Mouse (Mus musculus) midbrain, postnatal 0 days (tissue): ENCODE measurements around the gene Zdhhc6. TPM values are rescaled to one million over a fixed set of nuclear protein-coding genes. Genes with fewer than 3 reads are reported as not detected.

Experiments used
- ATAC-seq: fragments of 200-750 bp; cut with Nextera tagmentation; 2 replicates; pipeline ENCODE4 v1.8.0; 2017; ENCODE audit warnings: moderate number of reproducible peaks, mild to moderate bottlenecking, moderate TSS enrichment, moderate library complexity; ENCODE audit not compliant: low FRiP score
- DNase-seq: peaks from one replicate; pipeline ENCODE4 v3.0.0-alpha.2; 2015; ENCODE audit warnings: low spot score
- H3K27ac ChIP-seq: fragments of 300-500 bp; sonication (generic); 2 replicates; pipeline ENCODE4 v1.5.1; 2014; ENCODE audit warnings: low read depth, mild to moderate bottlenecking, low read length, mixed read lengths
- H3K27me3 ChIP-seq: fragments of 300-500 bp; sonication (generic); 2 replicates; pipeline ENCODE4 v1.6.1; 2014; ENCODE audit warnings: low read length, control low read depth, mixed read lengths; ENCODE audit not compliant: insufficient read depth
- H3K36me3 ChIP-seq: fragments of 300-500 bp; sonication (generic); 2 replicates; pipeline ENCODE4 v1.6.1; 2014; ENCODE audit warnings: low read length, control low read depth, mixed read lengths; ENCODE audit not compliant: insufficient read depth
- H3K4me1 ChIP-seq: fragments of 300-500 bp; sonication (generic); 2 replicates; pipeline ENCODE4 v1.6.1; 2014; ENCODE audit warnings: mild to moderate bottlenecking, control low read depth, antibody characterized with exemption, low read length, mixed read lengths; ENCODE audit not compliant: insufficient read depth
- H3K4me2 ChIP-seq: fragments of 300-500 bp; sonication (generic); 2 replicates; pipeline ENCODE4 v1.6.1; 2014; ENCODE audit warnings: low read depth, mild to moderate bottlenecking, low read length, mixed read lengths; ENCODE audit not compliant: poor library complexity, severe bottlenecking
- H3K4me3 ChIP-seq: fragments of 300-500 bp; sonication (generic); 2 replicates; pipeline ENCODE4 v1.5.1; 2014; ENCODE audit warnings: low read depth, mild to moderate bottlenecking, low read length, moderate library complexity
- H3K9ac ChIP-seq: fragments of 300-500 bp; sonication (generic); replicated peaks from 2 replicates; pipeline ENCODE4 v1.6.1; 2014; ENCODE audit warnings: mild to moderate bottlenecking, low read length, moderate library complexity, mixed read lengths; ENCODE audit not compliant: poor library complexity, severe bottlenecking
- H3K9me3 ChIP-seq: fragments of 300-500 bp; sonication (generic); 2 replicates; pipeline ENCODE4 v1.6.1; 2016; ENCODE audit warnings: low read length, control low read depth
- CTCF ChIP-seq: IDR thresholded peaks from 2 replicates; pipeline ENCODE4 v1.5.1; 2016; ENCODE audit warnings: antibody characterized with exemption, mild to moderate bottlenecking
- WGBS: fragments of 180-500 bp; shearing (Covaris S2); extraction: QIAGEN DNeasy Blood & Tissue Kit; methylation state at CpG from one replicate; pipeline ENCODE4 v1.1.7; 2014; 5-methylcytosine and 5-hydroxymethylcytosine counted together
- polyA plus RNA-seq: library from polyadenylated mRNA; unstranded; fragments of >200 nt; fragmentation: Nextera tagmentation; extraction: Ambion mirVana; gene quantifications from 2 replicates; pipeline ENCODE4 v1.2.1, GENCODE M21; 2015
- total RNA-seq: library from RNA; depleted of rRNA; stranded (reverse); fragments of >200 nt; gene quantifications from 2 replicates; pipeline ENCODE4 v1.2.3, GENCODE M21; 2014

Zdhhc6 gene
- total and polyA plus RNA-seq, 2 experiments from 2014 or later, result 41.4 to 48.1 TPM

DNA sequence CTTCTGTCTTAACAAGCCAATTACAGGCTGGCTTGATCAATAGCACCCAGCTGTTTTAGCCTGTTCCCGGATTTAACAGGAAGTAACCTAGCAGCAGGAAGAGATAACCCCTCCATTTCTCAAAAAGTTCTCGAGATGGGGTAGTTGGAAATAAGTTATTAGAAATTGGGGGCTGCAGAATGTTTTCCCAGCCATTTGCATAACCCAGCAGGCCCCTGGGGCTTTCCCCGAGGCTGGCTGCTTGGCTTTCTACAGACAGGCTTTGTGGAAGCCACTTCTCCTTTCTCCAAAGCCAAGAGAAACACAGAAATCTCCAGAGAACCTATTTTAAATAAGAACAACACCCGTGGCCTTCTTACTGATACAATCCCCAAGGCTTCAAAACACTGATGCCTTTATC lies 22.7 kb downstream of the Zdhhc6 start:
- Histone ChIP-seq H3K27ac (no peak overlapping the region), H3K4me3 (no peak overlapping the region), H3K4me1 (no peaks in the 10 kb centered on the region), H3K9ac (no peak overlapping the region), H3K27me3 (no peaks in the 10 kb centered on the region), H3K36me3 (peaks cover 15% of the 10 kb centered on the region), H3K4me2 (no peak overlapping the region), H3K9me3 (no peaks in the 10 kb centered on the region)
- WGBS, result 24% methylated on average over 4 of the region's 4 CpGs
- ATAC-seq (no peak), DNase-seq (no peak)
- no peak for TF ChIP-seq CTCF

- TF ChIP-seq CTCF, result no peak
Observed at GRCm38 (mm10) chr19:55292210-55292850, 23.5 kb downstream of the Zdhhc6 start.

DNA sequence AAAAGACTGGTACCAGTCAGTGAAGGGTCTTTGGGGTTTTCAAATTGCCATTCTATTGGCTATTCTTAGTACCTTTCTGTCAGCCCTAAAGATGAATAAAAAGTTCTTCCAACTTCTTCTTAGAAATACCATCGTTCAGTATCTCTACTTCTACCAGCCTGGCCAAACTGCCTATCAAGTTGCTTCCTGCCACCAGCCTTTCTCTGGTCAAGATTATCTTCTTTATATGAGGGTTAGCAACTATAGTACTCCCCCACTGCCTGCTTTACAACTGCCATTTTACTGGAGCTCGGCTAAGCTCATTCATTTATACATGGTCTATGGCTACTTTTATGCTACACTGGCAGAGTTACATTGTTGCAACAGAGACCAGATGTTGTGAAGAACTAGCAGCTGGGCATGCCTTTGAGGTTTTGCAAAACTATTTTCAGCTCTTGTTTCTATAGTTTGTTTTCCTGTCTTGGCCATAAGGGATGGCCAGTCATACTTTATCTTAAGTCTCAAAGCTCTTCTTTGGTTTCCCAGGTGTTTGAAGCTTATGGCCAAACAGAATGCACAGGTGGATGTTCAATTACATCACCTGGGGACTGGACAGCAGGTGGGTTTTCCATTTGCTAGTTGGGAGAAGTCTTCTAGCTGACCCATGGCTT lies 25.1 kb downstream of the Zdhhc6 start:
- TF ChIP-seq CTCF, result no peak
- WGBS, result 97% methylated on average over 2 of the region's 2 CpGs
- H3K4me1 ChIP-seq, result no peaks in the 10 kb centered on the region
- no peak overlapping the region for H3K27ac ChIP-seq
- no peak overlapping the region for H3K4me3 ChIP-seq
- ATAC-seq (no peak), DNase-seq (no peak)
- peaks cover 15% of the 10 kb centered on the region for H3K36me3 ChIP-seq
- H3K9ac ChIP-seq, result no peak overlapping the region
- no peak overlapping the region for H3K4me2 ChIP-seq
- no peaks in the 10 kb centered on the region for H3K9me3 ChIP-seq
- no peaks in the 10 kb centered on the region for H3K27me3 ChIP-seq

More at GRCm38 (mm10) chr19:55292210-55292850, 23.5 kb downstream of the Zdhhc6 start:
- no peaks in the 10 kb centered on the region for H3K4me1 ChIP-seq
- H3K4me3 ChIP-seq, result no peak overlapping the region
- DNase-seq (no peak), ATAC-seq (no peak)
- WGBS, result 92% methylated on average over 2 of the region's 2 CpGs
- H3K9ac ChIP-seq, result no peak overlapping the region
- no peak overlapping the region for H3K27ac ChIP-seq
- H3K27me3 ChIP-seq, result no peaks in the 10 kb centered on the region
- no peak overlapping the region for H3K4me2 ChIP-seq
- peaks cover 15% of the 10 kb centered on the region for H3K36me3 ChIP-seq
- H3K9me3 ChIP-seq, result no peaks in the 10 kb centered on the region

DNA sequence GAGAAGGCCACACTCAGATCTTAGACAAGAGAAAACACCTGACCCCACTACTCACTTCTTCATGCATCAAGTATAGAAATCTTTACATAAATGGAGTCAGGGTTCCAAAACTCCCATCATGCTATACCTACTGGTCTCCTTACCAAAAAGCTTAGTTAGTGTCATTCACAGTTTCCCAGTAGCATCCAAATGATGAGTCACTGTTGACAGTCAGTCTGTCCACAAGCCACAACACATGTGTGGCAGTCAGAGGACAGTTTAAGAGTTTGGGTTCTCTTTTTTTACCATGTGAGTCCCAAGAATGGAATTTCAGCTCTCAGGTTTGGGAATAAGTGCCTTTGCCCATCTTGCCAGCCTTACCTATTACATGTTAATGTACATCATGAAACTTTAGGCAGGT lies 26.9 kb downstream of the Zdhhc6 start:
- no peak overlapping the region for H3K4me3 ChIP-seq
- H3K9ac ChIP-seq, result no peak overlapping the region
- no peak overlapping the region for H3K27ac ChIP-seq
- ATAC-seq, result no peak
- H3K27me3 ChIP-seq, result no peaks in the 10 kb centered on the region
- H3K36me3 ChIP-seq, result peaks cover 11% of the 10 kb centered on the region
- H3K4me2 ChIP-seq, result no peak overlapping the region
- TF ChIP-seq CTCF, result no peak
- no peaks in the 10 kb centered on the region for H3K9me3 ChIP-seq
- no peak for DNase-seq
- no peaks in the 10 kb centered on the region for H3K4me1 ChIP-seq

GRCm38 (mm10) chr19:55286034-55286433 lies 29.8 kb downstream of the Zdhhc6 start:
- H3K4me2 ChIP-seq, result no peak overlapping the region
- TF ChIP-seq CTCF, result no peak
- H3K36me3 ChIP-seq, result peaks cover 6% of the 10 kb centered on the region; the same call in 1 of the 2 replicates
- 85% methylated on average over 4 of the region's 4 CpGs for WGBS
- no peak overlapping the region for H3K4me3 ChIP-seq
- H3K27ac ChIP-seq, result no peak overlapping the region
- no peaks in the 10 kb centered on the region for H3K27me3 ChIP-seq
- H3K9me3 ChIP-seq, result no peaks in the 10 kb centered on the region
- ATAC-seq (no peak), DNase-seq (no peak)
- H3K9ac ChIP-seq, result no peak overlapping the region
- no peaks in the 10 kb centered on the region for H3K4me1 ChIP-seq

DNA sequence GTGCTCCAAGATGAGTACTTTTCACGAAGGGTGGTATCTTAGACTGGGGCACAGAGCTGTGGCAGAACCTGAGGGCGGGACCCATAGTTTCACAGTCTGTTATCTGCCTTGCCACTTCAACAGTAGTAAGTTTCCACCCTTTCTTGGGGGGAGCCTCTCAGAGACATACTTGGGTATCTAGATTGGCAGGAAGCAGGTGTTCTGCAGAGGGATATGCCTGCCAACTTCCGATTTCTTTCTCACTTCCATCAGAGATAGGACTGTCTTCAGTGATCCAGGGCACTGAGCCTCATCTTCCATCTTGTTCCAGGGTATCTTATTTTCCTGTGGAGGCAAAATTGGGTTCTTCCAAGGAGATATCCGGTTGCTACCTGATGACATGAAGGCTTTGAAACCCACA lies 31.7 kb downstream of the Zdhhc6 start:
- Histone ChIP-seq H3K4me3 (no peak overlapping the region), H3K9me3 (no peaks in the 10 kb centered on the region), H3K9ac (no peak overlapping the region), H3K36me3 (peaks cover 6% of the 10 kb centered on the region; the same call in 1 of the 2 replicates), H3K27me3 (no peaks in the 10 kb centered on the region), H3K27ac (no peak overlapping the region), H3K4me2 (no peak overlapping the region), H3K4me1 (no peaks in the 10 kb centered on the region)
- no peak for ATAC-seq
- whole genome bisulfite sequencing, result 93% methylated on average over 4 of the region's 4 CpGs
- no peak for TF ChIP-seq CTCF
- DNase-seq, result no peak
